In genomic region chr7:95682521-95682920, GRCm38 (mm10) we compare ENCODE assay signal across 24 mouse cellular contexts.
DNase-seq lines count a peak whose midpoint lies in the region; ATAC-seq and TF ChIP-seq lines count a peak whose summit lies in the region.
"Had no signal": no experiment of that assay in that cellular context is flagged by ENCODE, and none has a peak within 500 bp of the region (broad histone marks: within the 10 kb centered on the region; RNA-seq: fewer than 3 reads in every experiment).

No protein-coding gene starts in this region.

- H3K36me3 ChIP-seq in embryonic facial prominence, embryonic 13.5 days, result no peaks in the 10 kb centered on the region
- H3K36me3 ChIP-seq in embryonic facial prominence, embryonic 10.5 days (replicated peaks), result no peaks in the 10 kb centered on the region
- no peaks in the 10 kb centered on the region for H3K36me3 ChIP-seq in lung, embryonic 14.5 days (ENCODE audit: insufficient read depth)
- no peaks in the 10 kb centered on the region for H3K36me3 ChIP-seq in myocyte (ENCODE audit: control insufficient read depth, insufficient read depth)
- H3K36me3 ChIP-seq in liver, embryonic 11.5 days (ENCODE audit: control insufficient read depth, insufficient read depth, low read length), result no peaks in the 10 kb centered on the region
- H3K36me3 ChIP-seq: forebrain, embryonic 12.5 days; hindbrain, embryonic 12.5 days; hindbrain, embryonic 15.5 days had no signal

- no peak for ATAC-seq in embryonic facial prominence, embryonic 13.5 days (ENCODE audit: insufficient number of reproducible peaks, insufficient read depth, low FRiP score, low TSS enrichment, low read depth)
- ATAC-seq in lung, embryonic 14.5 days (ENCODE audit: insufficient read depth), result peak; percentile 69
- ATAC-seq in liver, embryonic 11.5 days (replicated peaks; ENCODE audit: low FRiP score), result no peak
- ATAC-seq: forebrain, embryonic 16.5 days had no signal

- no peak for DNase-seq in embryonic facial prominence, embryonic 10.5 days (ENCODE audit: low spot score)
- DNase-seq in lung, embryonic 14.5 days, result peak; percentile 60
- no peak for DNase-seq in lung, postnatal 25 days (ENCODE audit: low spot score)
- DNase-seq in lung, postnatal 4 days, result peak; percentile 6 to 34
- DNase-seq in lung, postnatal 36 days, result no peak
- DNase-seq in liver, embryonic 11.5 days (ENCODE audit: low spot score), result no peak
- DNase-seq: adrenal gland, adult 2 months; adrenal gland, postnatal 14 days; cerebellum, adult 11 months; cerebellum, adult 2 months; cerebellum, postnatal 10 days; cerebellum, postnatal 36 days; embryo, embryonic 11 days; gastrocnemius, postnatal 10 days; gastrocnemius, postnatal 36 days; heart, adult 11 months had no signal

- no peak overlapping the region for H3K4me3 ChIP-seq in embryonic facial prominence, embryonic 13.5 days
- H3K4me3 ChIP-seq in embryonic facial prominence, embryonic 10.5 days, result no peak overlapping the region
- no peak overlapping the region for H3K4me3 ChIP-seq in lung, embryonic 14.5 days (ENCODE audit: low read depth, low read length)
- no peak overlapping the region for H3K4me3 ChIP-seq in myocyte
- H3K4me3 ChIP-seq in liver, embryonic 11.5 days (ENCODE audit: low read depth, low read length), result no peak overlapping the region
- H3K4me3 ChIP-seq: erythroblast, embryonic 14.5 days; forebrain, embryonic 12.5 days; hindbrain, embryonic 12.5 days; hindbrain, embryonic 15.5 days had no signal

- no peak for TF ChIP-seq CTCF in lung, embryonic 14.5 days (IDR thresholded peaks at IDR 0.05; ENCODE audit: low read depth)

- no peaks in the 10 kb centered on the region for H3K79me2 ChIP-seq in myocyte (ENCODE audit: control insufficient read depth, insufficient read depth)

- no peak for TF ChIP-seq POLR2A in myocyte (IDR thresholded peaks at IDR 0.05; ENCODE audit: insufficient read length, low read depth)

- no peak overlapping the region for H3ac ChIP-seq in myocyte (ENCODE audit: control insufficient read depth, insufficient read length)

- peaks cover 3% of the 10 kb centered on the region; the same call in 1 of the 2 replicates for H3K27me3 ChIP-seq in embryonic facial prominence, embryonic 13.5 days
- H3K27me3 ChIP-seq in embryonic facial prominence, embryonic 10.5 days (replicated peaks; ENCODE audit: low read depth, poor library complexity, severe bottlenecking), result peaks cover 6% of the 10 kb centered on the region
- H3K27me3 ChIP-seq in lung, embryonic 14.5 days (ENCODE audit: insufficient read depth, low read length), result no peaks in the 10 kb centered on the region
- no peaks in the 10 kb centered on the region for H3K27me3 ChIP-seq in myocyte (ENCODE audit: control insufficient read depth, insufficient read depth, insufficient read length)
- H3K27me3 ChIP-seq in liver, embryonic 11.5 days (replicated peaks; ENCODE audit: control insufficient read depth, insufficient read depth, low read length), result no peaks in the 10 kb centered on the region
- H3K27me3 ChIP-seq: hindbrain, embryonic 15.5 days had no signal

- peak overlapping the region; percentile 45 for H3K27ac ChIP-seq in embryonic facial prominence, embryonic 13.5 days
- H3K27ac ChIP-seq in embryonic facial prominence, embryonic 10.5 days (replicated peaks), result no peak overlapping the region
- H3K27ac ChIP-seq in lung, embryonic 14.5 days (ENCODE audit: low read depth), result no peak overlapping the region
- H3K27ac ChIP-seq in liver, embryonic 11.5 days (ENCODE audit: low read depth, low read length), result no peak overlapping the region
- H3K27ac ChIP-seq: forebrain, embryonic 12.5 days; hindbrain, embryonic 12.5 days; hindbrain, embryonic 15.5 days had no signal

- peaks cover 7% of the 10 kb centered on the region for H3K4me1 ChIP-seq in embryonic facial prominence, embryonic 13.5 days
- peaks cover 2% of the 10 kb centered on the region; the same call in 1 of the 2 replicates for H3K4me1 ChIP-seq in embryonic facial prominence, embryonic 10.5 days
- H3K4me1 ChIP-seq in lung, embryonic 14.5 days (ENCODE audit: insufficient read depth), result no peaks in the 10 kb centered on the region
- H3K4me1 ChIP-seq in liver, embryonic 11.5 days (replicated peaks; ENCODE audit: control insufficient read depth, insufficient read depth, low read length), result no peaks in the 10 kb centered on the region
- H3K4me1 ChIP-seq: forebrain, embryonic 12.5 days; hindbrain, embryonic 12.5 days; hindbrain, embryonic 15.5 days had no signal

- no peak overlapping the region for H3K4me2 ChIP-seq in embryonic facial prominence, embryonic 13.5 days
- no peak overlapping the region for H3K4me2 ChIP-seq in lung, embryonic 14.5 days
- peak overlapping the region; percentile 36 for H3K4me2 ChIP-seq in myocyte (ENCODE audit: low read depth)
- H3K4me2 ChIP-seq in liver, embryonic 11.5 days, result no peak overlapping the region
- H3K4me2 ChIP-seq: forebrain, embryonic 12.5 days; heart, embryonic 11.5 days; hindbrain, embryonic 12.5 days; hindbrain, embryonic 15.5 days had no signal

- WGBS in embryonic facial prominence, embryonic 13.5 days, result 16% methylated on average over 3 of the region's 3 CpGs
- 77% methylated on average over 3 of the region's 3 CpGs for WGBS in embryonic facial prominence, embryonic 10.5 days
- 26% methylated on average over 3 of the region's 3 CpGs for WGBS in lung, embryonic 14.5 days
- 76% methylated on average over 3 of the region's 3 CpGs for whole genome bisulfite sequencing in liver, embryonic 11.5 days

- no peaks in the 10 kb centered on the region for H3K9me3 ChIP-seq in embryonic facial prominence, embryonic 13.5 days
- no peaks in the 10 kb centered on the region for H3K9me3 ChIP-seq in embryonic facial prominence, embryonic 10.5 days
- H3K9me3 ChIP-seq in lung, embryonic 14.5 days (ENCODE audit: low read depth, low read length), result no peaks in the 10 kb centered on the region
- H3K9me3 ChIP-seq in liver, embryonic 11.5 days (ENCODE audit: control insufficient read depth, low read length), result no peaks in the 10 kb centered on the region
- H3K9me3 ChIP-seq: forebrain, embryonic 12.5 days; hindbrain, embryonic 12.5 days; hindbrain, embryonic 15.5 days had no signal

- no peak overlapping the region for H3K9ac ChIP-seq in embryonic facial prominence, embryonic 13.5 days
- H3K9ac ChIP-seq in lung, embryonic 14.5 days, result no peak overlapping the region
- no peak overlapping the region for H3K9ac ChIP-seq in liver, embryonic 11.5 days (ENCODE audit: low read depth, low read length)
- H3K9ac ChIP-seq: forebrain, embryonic 12.5 days; hindbrain, embryonic 12.5 days; hindbrain, embryonic 15.5 days had no signal

TF ChIP-seq in myocyte, 11 proteins besides CTCF, POLR2A, EP300 and RAD21:
- TF ChIP-seq POLR2AphosphoS2 (IDR thresholded peaks at IDR 0.05; ENCODE audit: insufficient read length, low read depth), result no peak
- TF ChIP-seq MAX (IDR thresholded peaks at IDR 0.05; ENCODE audit: low read depth), result no peak
- no peak for TF ChIP-seq TCF3 (IDR thresholded peaks at IDR 0.05; ENCODE audit: insufficient read length, low read depth)
- no peak for TF ChIP-seq USF1 (IDR thresholded peaks at IDR 0.05; ENCODE audit: low read depth)
- no peak for TF ChIP-seq MYOD1 (IDR thresholded peaks at IDR 0.05; ENCODE audit: control insufficient read depth in 1 of 3, insufficient read length in 2 of 3, low read depth in 2 of 3)
- TF ChIP-seq MYOG (IDR thresholded peaks at IDR 0.05; ENCODE audit: control insufficient read depth in 1 of 3, insufficient read depth in 1 of 3, insufficient read length in 2 of 3, low read depth in 2 of 3), result no peak
- no peak for TF ChIP-seq SRF (IDR thresholded peaks at IDR 0.05; ENCODE audit: control insufficient read depth, insufficient read length, low read depth)
- no peak for TF ChIP-seq REST (IDR thresholded peaks at IDR 0.05; ENCODE audit: insufficient read depth, insufficient read length)
- TF ChIP-seq E2F4 (IDR thresholded peaks at IDR 0.05; ENCODE audit: insufficient read depth), result no peak
- no peak for TF ChIP-seq CEBPB (IDR thresholded peaks at IDR 0.05; ENCODE audit: insufficient read depth, poor library complexity, severe bottlenecking)
- TF ChIP-seq TCF12 (IDR thresholded peaks at IDR 0.05; ENCODE audit: insufficient read depth, poor library complexity, severe bottlenecking), result no peak

Comparison
In these comparisons a context has a peak if more than half of its experiments do, and no peak if none do; other contexts are left out.
1. DNase-seq: peak in lung, embryonic 14.5 days (single experiment) and lung, postnatal 4 days (2 of 2); none in embryonic facial prominence, embryonic 10.5 days (single experiment), lung, postnatal 25 days (single experiment), lung, postnatal 36 days (single experiment) and liver, embryonic 11.5 days (single experiment).